Comparison of ENCODE assay signal across 11 mouse cellular contexts in the genomic region with DNA sequence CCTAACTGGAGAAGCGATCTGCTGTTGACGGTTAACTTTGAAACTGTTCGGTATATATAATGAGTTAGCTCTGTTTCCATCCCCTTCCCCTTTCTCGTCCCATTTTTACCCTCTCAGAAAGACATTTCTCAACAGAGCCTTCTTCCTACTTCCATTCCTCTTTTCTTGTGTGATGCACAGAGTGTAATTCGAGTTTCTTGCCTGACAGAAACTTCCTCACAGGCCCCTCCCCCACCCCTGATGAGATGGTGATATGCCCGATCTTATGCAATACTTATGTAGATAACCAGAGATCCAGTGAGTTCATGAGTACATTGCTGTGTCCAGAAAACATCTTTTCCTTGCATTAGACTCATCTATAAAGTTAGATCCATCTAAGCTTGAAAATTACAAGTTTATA.
"Had no signal": no experiment of that assay in that cellular context is flagged by ENCODE, and none has a peak within 500 bp of the region (broad histone marks: within the 10 kb centered on the region; RNA-seq: fewer than 3 reads in every experiment).

No protein-coding gene starts in this region.

- H3K4me2 ChIP-seq: neural tube, embryonic 12.5 days had no signal

- H3K9ac ChIP-seq: neural tube, embryonic 12.5 days had no signal

- DNase-seq: kidney, adult 11 months; kidney, adult 9 months; kidney, postnatal 36 days; lung, adult 18-20 months; lung, postnatal 36 days; thymus, adult 18-20 months; thymus, postnatal 25 days had no signal

- H3K4me3 ChIP-seq: layer of hippocampus, adult 2 months; limb, embryonic 10.5 days; neural tube, embryonic 12.5 days had no signal

- H3K9me3 ChIP-seq: limb, embryonic 10.5 days; neural tube, embryonic 12.5 days had no signal

- H3K27ac ChIP-seq: kidney, postnatal 0 days; layer of hippocampus, adult 2 months; neural tube, embryonic 12.5 days had no signal

- H3K27me3 ChIP-seq: neural tube, embryonic 12.5 days had no signal

- H3K36me3 ChIP-seq: limb, embryonic 10.5 days; neural tube, embryonic 12.5 days had no signal
